Mouse (Mus musculus) G1E-ER4 (cell line): Measurements from ENCODE around the gene Rab31. TPM values are rescaled to one million over a fixed set of nuclear protein-coding genes. Genes with fewer than 3 reads are reported as not detected.

Source experiments
- GATA1 ChIP-seq: IDR thresholded peaks from one replicate; pipeline ENCODE4 v1.8.0; 2012; ENCODE audit warnings: low read length, inconsistent platforms
- polyA plus RNA-seq: library from polyadenylated mRNA; stranded (reverse); fragments of >175 nt; gene quantifications from 2 replicates; pipeline ENCODE4 v1.2.3, GENCODE M21; 2012

Gene Rab31
- polyA plus RNA-seq, 1 experiment: 0.01 TPM

DNA sequence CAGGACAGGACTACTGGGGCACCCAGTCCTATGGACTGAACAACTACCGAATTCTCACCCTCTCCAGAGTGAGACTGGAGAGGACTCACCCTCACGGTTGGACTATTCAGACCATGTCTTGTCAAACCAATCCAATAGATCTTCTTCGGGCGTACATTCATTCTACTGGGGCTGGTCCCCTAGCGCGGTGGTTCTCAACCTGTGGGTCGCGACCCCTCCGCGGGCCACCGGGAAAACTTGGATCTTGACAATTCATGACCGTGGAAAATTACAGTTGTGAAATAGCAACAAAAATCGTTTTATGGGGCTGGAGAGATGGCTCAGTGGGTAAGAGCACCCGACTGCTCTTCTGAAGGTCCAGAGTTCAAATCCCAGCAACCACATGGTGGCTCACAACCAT lies 9.3 kb downstream of the Rab31 start:
- no peak for TF ChIP-seq GATA1

DNA sequence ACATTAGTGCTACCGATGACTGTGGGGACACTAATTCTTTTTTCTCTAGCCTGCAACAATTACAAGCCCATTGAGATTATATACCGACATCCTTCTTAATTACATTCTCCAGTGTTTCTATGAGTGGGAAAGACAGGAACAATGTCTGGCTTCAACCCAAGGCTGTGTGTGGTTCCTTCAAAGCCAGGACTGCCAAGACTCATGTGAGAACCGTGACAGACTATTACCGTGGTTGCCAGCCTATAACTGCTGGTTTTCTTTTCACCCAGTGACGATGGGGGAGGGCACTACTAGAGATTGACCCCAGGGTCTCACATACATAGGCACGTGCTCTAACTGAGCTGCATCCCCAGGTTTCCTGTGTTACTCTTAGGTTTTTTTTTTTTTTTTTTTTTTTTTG lies 15.4 kb downstream of the Rab31 start:
- no peak for TF ChIP-seq GATA1

DNA sequence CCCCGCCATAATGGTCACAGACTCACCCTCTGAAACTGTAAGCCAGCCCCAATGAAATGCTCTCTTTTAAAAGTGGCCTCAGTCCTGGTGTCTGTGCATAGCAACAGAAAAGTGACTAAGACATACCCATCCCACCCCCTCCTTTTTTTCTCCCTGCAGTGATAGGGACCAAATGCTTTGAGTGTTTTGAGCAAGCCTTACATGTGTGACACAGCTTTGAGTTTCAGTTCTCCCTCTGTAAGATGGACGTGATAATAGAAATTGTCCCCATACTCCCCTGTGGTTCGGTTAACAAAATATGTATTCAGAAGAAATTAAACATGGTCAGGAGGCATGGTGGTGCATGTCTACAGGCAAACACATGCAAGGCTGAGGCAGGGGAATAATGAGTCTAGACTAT lies 16.7 kb downstream of the Rab31 start:
- TF ChIP-seq GATA1: no peak

DNA sequence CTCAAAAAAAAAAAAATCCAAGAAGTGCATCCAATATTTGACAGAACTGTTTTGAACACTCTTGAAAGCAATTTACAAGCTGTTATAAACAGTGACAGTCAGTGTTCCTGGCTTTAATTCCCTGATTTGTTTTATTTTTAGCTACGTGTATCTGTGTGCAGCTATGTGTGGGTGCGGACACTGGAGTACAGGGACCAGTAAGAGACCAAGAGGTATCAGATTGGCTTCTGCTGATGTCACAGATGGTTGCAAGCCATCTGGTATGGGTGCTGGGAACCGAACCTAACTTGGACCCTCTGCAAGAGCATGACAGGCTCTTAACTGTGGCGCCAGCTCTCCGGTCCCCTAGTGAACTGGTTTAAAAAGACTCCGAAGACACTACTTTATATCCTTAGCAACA lies 19.4 kb downstream of the Rab31 start:
- no peak for TF ChIP-seq GATA1

DNA sequence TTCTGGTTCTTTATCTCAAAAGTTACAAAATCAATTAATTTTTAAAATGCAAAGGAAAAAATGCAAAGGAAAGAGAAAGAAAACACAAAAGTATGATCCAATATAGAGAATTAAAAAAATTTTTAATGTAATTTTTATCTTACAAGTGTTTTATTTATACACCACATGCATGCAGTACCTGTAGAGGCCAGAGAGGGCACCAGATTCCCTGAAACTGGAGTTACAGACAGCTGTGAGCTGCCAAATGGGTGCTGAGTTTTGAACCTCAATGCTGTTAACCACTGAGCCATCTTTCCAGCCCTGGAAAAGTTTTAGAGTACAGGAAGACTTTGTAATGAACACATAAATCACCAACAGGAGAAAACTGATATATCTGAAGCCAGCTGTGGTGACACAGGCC lies 22.3 kb downstream of the Rab31 start:
- no peak for TF ChIP-seq GATA1

DNA sequence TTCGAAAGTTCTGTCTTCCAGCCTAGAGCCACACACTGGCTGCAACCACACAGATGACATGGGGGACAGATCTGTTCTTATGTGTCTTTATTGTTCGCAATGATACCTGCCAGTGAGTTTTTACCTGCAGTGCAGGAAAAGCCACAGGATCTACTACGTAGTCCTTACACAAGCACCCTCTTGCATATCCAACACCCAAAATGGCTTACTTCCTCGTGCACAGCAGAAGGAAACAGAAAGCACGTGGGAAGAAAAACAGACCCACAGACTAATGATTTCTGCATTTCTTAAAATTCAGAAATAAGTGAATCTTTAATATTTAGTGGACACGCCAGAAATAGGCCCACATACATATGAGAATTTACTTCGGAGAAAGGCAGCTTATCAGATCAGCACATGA lies 22.7 kb downstream of the Rab31 start:
- no peak for TF ChIP-seq GATA1

DNA sequence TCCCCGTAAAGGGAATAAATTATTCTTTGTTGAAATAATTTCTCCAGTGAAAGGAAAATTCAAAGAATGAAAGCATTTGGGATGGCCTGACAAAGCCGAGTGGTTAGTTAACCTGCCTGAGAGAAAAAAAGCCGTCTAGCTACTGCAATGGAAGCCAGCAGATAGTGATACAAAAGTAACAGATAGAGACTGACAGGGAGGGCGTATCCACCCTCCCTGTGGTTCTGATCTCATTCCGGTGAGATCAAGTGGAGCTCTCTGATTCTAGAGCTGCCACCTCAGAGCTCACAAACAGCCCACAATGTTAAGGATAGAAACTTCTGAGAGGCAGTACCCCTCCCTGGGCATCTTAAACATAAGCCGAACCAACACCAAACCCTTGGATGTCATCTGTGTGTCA lies 23.6 kb downstream of the Rab31 start:
- TF ChIP-seq GATA1: no peak

DNA sequence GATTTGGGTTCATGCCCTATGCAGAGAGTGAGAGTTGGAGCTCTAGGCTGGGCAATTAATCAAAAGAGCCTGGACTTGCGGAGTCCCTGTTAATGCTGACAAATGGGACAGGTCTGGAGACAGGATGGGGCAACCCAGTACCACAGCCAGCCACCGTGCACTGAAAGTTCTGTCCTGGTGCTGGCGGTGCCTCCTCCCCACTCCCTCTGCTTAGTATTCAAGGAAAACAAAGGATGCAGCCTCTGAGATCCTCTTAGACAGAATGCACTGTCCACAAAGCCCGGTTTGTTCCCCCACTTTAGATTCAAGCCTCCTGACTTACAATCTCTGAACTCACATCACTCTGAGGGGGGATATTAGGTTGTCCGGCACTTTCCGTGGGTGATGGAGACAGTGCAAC lies 26.2 kb downstream of the Rab31 start:
- TF ChIP-seq GATA1: no peak

DNA sequence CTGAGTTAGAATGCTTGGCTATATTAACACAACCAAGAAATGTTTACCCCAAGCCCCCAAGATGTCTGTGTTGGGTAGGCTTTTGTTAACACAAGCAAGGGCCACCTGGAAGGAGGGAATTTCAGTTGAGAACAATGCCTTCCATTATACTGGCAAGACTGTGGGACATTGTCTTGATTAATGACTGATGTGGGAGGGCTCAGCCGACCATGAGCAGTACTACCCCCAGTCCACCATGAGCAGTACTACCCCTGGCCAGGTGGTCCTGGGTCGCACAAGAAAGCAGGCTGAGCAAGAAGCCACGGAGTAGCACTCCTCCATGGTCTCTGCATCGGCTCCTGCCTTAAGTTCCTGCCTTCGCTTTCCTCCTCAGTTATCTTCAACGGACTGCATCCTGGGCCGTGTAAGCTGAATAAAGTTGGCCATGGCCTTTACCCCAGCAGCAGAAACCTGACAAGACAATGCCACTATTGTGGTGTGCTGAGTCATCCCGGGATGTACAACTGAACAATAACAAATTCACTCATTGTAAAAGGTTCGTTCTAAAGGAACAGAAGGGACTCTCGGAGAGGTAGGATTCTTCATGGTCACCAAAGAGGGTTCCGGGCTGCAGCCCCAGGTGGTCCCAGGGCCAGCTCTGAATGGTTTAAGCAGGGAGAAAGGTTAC lies 28.8 kb downstream of the Rab31 start:
- TF ChIP-seq GATA1: no peak

DNA sequence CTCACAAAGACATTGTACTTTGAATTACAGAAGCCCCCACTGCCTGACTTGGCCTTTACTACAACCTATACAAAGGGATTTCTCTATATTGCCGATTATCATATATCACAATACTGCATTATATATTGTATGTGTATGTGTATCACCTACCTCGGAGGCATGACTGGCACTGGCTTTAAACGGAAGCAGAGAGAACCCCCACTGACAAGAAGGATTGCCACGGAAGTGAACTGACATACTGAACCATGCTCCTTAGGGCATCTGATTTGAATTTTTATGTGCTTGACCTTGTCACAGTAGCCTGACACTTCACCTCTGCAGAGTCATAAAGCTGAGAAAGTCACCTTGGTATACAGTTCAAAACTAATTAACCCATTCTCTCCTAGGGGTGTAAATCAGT lies 29.6 kb downstream of the Rab31 start:
- TF ChIP-seq GATA1: no peak

DNA sequence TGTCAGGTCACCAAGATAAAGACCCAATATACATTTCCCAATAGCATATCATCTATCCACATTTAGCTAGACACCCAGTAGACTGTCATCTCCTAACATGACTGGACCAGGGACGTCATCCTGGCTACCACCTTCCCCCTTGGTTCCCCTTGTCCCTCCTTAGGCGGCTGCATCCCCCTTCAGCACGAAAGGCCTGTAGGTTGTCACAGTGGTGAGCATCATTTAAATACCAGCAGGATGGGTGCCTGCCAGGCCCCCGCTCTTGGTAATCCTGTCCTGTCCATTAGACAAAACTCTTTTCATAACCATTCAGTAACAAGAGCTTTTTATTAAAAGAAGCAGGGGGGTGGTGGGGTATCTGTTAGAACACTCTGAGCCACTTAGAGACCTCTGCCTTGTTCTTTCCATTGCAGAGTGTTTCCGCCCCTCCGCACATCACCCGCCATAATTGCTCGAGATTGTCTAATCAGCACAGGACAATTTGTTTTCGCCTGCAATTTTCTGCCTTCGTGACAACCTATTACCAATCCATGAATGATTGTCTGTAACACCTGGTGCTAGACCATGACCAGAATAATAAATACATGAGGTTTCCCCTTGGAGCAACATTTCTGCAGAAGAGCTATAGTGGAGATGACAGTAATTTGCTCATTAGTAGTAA lies 30.2 kb downstream of the Rab31 start:
- no peak for TF ChIP-seq GATA1

DNA sequence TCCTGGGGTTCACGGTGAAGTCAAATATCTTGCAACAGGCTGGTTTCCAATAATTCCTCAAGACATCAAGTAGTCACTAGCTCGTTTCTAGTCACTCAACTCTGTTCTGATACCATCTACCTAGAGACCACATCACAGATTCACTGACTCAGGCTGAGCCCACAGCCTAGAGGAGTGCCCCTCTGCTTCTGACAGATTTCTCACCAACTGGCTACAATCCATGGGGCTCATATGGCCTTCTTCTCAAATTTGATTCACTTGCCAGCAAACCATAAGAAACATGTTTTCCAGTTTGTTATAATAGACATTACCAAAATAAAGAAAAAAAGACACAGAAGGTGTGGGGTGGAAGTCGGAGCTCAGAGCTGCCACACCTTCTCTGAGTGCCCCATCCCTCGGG lies 31.0 kb downstream of the Rab31 start:
- no peak for TF ChIP-seq GATA1

DNA sequence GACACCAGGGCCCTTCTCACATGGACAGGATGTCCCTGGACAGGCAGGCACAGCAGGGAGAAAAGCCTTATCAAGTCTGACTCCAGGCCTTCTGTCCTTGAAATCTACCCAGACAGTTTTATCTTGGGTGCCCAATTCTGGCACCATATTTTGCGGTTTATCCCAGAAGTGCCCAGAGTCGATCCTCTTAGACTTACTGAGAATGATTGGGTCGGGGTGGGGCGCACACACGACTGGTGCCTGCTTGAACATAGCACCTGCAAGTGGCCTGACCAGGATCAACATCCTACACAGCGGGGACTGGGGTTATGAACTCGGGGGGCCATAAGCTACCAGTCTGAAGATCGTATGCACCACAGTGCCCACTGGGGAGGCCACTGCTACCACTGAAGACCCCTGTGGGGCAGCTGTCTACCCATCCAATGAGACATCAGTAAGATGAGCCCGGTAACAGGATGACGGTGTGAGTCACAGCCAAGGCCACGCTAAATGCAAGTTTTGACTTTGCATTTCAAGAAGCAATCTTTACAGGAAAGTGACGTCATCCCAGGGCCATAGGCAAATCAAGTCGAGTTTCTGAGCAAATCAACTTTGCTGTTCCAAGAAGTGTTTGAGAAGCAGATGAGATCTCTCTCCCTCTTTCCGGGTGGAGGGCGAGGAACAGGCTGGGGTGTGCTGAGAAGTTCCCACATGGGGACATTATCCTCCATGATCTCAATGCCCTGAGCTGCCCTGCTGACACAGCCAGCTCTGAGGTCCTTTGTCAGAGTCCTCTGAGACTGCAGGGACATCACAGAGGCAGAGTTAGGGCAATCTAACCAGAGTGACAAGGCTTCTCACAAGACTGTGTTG lies 32.5 kb downstream of the Rab31 start:
- TF ChIP-seq GATA1: no peak

DNA sequence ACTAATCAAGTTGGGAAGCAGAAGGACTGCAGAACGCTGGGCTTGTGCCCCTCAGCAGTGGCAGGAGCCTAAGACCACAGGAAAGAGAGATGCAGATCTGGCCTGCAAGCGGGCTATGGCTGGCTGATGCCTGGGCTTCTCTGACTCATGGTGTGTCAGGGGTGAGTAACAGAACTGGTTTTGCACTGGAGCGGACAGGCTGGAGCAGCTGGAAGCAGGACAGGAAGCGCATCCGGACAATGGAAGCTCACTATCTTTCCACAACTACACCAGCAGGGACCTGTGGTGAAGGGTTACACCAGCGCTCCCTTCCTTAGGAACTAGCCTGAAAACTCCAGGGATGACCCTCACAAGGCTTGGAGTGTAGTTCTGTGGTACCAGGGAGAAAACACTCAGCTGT lies 34.9 kb downstream of the Rab31 start:
- no peak for TF ChIP-seq GATA1

DNA sequence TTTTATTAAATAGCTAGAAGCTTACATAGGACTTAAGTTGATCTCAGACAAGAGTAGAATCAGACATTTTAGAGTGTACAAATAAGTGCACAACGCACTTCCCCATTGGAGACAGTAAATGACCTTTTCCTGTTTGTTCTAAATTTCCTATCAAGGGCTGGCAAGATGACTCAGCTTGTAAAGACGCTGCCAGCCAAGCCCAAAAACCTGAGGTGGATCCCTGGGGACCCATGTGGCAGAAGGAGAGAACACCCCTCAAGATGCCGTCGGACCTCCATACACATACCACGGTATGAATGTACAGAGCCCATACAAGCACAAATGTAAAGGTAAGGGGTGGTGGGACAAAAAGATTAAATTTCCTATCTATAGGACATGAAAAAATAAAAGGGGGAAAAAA lies 35.4 kb downstream of the Rab31 start:
- TF ChIP-seq GATA1: no peak

DNA sequence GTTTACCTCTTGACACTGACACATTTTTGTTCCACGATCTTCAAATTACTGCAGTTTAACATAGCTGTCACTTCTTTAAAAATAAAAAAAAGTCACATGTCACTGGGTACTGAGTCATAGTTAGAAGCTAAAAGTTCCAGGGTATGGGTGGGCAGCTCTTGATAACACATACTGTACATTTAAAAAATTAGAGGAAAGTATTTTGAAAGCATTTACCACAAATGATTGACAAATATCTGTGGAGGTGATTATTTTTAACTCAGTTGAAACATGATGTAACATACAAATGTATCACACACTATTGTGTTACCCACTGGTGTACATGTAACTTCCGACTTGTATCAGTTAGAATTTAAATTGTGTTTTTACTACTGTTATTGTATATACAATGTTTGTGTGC lies 37.5 kb downstream of the Rab31 start:
- TF ChIP-seq GATA1: no peak

DNA sequence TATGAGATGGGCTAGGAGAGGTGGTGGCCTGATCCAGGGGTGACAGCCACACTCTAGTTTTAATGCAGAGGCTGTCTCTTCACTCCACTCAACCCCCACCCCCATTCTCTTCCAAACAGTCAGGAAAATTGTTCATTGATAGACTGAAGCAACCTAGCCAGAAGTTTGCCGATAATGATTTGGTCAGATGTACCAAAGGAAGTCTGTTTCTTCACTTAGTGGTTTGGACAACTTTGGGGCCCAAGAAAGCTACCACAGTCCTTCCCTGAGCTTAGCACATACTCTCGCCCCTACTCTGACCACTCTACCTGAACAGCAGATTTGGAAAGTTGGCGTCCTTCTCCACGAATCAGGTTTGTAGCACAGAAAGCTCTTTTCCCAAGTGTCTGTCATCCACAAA lies 39.9 kb downstream of the Rab31 start:
- TF ChIP-seq GATA1: no peak
